Mouse (Mus musculus) limb, embryonic 13.5 days (tissue): ENCODE data around the gene Bicra. TPM values are rescaled to one million over a fixed set of nuclear protein-coding genes. Genes with fewer than 3 reads are reported as not detected.

Source experiments
- ATAC-seq: fragments of 200-750 bp; cut with Nextera tagmentation; 2 replicates; pipeline ENCODE4 v1.8.0; 2017; ENCODE audit warnings: low read depth, moderate number of reproducible peaks, moderate TSS enrichment; ENCODE audit not compliant: low FRiP score
- H3K27ac ChIP-seq: fragments of 300-500 bp; sonication (generic); 2 replicates; pipeline ENCODE4 v1.5.1; 2015; ENCODE audit warnings: inconsistent platforms, mild to moderate bottlenecking, moderate library complexity
- H3K27me3 ChIP-seq: fragments of 300-500 bp; sonication (generic); 2 replicates; pipeline ENCODE4 v1.6.1; 2015; ENCODE audit warnings: mild to moderate bottlenecking, inconsistent platforms
- H3K36me3 ChIP-seq: fragments of 300-500 bp; sonication (generic); 2 replicates; pipeline ENCODE4 v1.6.1; 2015; ENCODE audit warnings: inconsistent platforms, mild to moderate bottlenecking, moderate library complexity
- H3K4me1 ChIP-seq: fragments of 300-500 bp; sonication (generic); 2 replicates; pipeline ENCODE4 v1.6.1; 2015; ENCODE audit warnings: inconsistent platforms
- H3K4me2 ChIP-seq: fragments of 300-500 bp; sonication (generic); replicated peaks from 2 replicates; pipeline ENCODE4 v1.6.1; 2015; ENCODE audit warnings: inconsistent platforms, mild to moderate bottlenecking, moderate library complexity
- H3K4me3 ChIP-seq: fragments of 300-500 bp; sonication (generic); 2 replicates; pipeline ENCODE4 v1.5.1; 2015; ENCODE audit warnings: moderate library complexity, mild to moderate bottlenecking, inconsistent platforms
- H3K9ac ChIP-seq: fragments of 300-500 bp; sonication (generic); 2 replicates; pipeline ENCODE4 v1.6.1; 2015; ENCODE audit warnings: mild to moderate bottlenecking, inconsistent platforms
- H3K9me3 ChIP-seq: fragments of 300-500 bp; sonication (generic); 2 replicates; pipeline ENCODE4 v1.6.1; 2016; ENCODE audit warnings: inconsistent platforms
- WGBS: fragments of 180-500 bp; shearing (Covaris S2); methylation state at CpG from one replicate; pipeline ENCODE4 v1.1.7; 2015; 5-methylcytosine and 5-hydroxymethylcytosine counted together
- polyA plus RNA-seq: library from polyadenylated mRNA; unstranded; fragments of >200 nt; fragmentation: Nextera tagmentation; extraction: Ambion mirVana; gene quantifications from 2 replicates; pipeline ENCODE4 v1.2.1, GENCODE M21; 2015

Bicra gene
- polyA plus RNA-seq, 1 experiment from 2014 or later, result 8.7 TPM

- ATAC-seq, result no peak
- no peak overlapping the region for H3K9ac ChIP-seq
- no peak overlapping the region for H3K27ac ChIP-seq
- no peaks in the 10 kb centered on the region for H3K27me3 ChIP-seq
- H3K9me3 ChIP-seq, result no peaks in the 10 kb centered on the region
- H3K36me3 ChIP-seq, result peaks cover 89% of the 10 kb centered on the region
- H3K4me2 ChIP-seq, result no peak overlapping the region
- 81% methylated on average over 8 of the region's 8 CpGs for WGBS
- no peak overlapping the region for H3K4me3 ChIP-seq
- no peaks in the 10 kb centered on the region for H3K4me1 ChIP-seq
Measured at GRCm38 (mm10) chr7:15980246-15980645, 67.5 kb downstream of the Bicra start.

DNA sequence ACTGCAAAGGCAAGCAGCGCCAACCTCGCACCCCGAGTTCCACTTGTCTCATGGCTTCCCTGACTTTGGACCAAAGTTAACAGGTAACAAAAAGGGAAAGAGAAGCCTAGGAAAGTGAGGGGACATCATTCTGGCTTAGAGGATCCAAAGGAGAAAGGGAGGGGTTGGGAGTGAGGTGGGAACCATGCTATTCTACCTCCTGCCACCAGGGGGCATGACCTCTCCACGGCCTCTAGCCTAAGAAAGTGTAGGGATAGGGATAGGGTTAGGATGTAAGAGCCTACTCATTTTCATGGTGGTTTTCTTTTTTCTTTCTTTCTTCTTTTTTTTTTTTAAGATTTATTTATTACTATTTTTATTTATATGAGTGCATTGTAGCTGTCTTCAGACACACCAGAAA is 71.8 kb downstream of the Bicra start:
- Histone ChIP-seq H3K27me3 (no peaks in the 10 kb centered on the region), H3K9ac (no peak overlapping the region), H3K36me3 (peaks cover 97% of the 10 kb centered on the region), H3K4me1 (no peaks in the 10 kb centered on the region), H3K27ac (no peak overlapping the region), H3K4me3 (no peak overlapping the region), H3K4me2 (no peak overlapping the region), H3K9me3 (no peaks in the 10 kb centered on the region)
- 78% methylated on average over 4 of the region's 4 CpGs for WGBS
- ATAC-seq, result no peak

DNA sequence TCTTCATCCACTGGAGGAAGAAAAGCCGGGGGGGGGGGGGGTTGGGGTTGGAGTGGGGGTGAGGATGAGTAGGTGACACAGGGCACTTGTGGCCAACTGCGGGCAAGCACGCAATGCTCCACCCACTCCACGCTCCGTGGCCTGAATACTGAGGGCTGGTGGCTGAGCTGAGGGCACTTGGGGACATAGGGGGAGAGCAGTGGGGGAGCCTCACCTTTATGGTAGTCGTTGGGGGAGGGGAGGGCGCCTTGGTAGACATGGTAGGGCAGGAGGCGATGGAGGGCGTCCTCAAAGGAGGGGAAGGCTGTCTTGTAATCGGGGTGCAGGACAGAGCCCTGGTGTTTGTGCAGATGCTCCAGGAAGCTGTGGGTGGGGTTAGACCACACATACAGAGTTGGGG is 72.3 kb downstream of the Bicra start:
- no peak for ATAC-seq
- H3K9me3 ChIP-seq, result no peaks in the 10 kb centered on the region
- H3K27ac ChIP-seq, result no peak overlapping the region
- H3K9ac ChIP-seq, result no peak overlapping the region
- H3K4me2 ChIP-seq, result no peak overlapping the region
- H3K36me3 ChIP-seq, result peaks cover 97% of the 10 kb centered on the region
- H3K4me3 ChIP-seq, result no peak overlapping the region
- H3K4me1 ChIP-seq, result no peaks in the 10 kb centered on the region
- WGBS, result 97% methylated on average over 10 of the region's 10 CpGs
- H3K27me3 ChIP-seq, result no peaks in the 10 kb centered on the region

- Histone ChIP-seq H3K4me1 (no peaks in the 10 kb centered on the region), H3K36me3 (peaks cover 98% of the 10 kb centered on the region), H3K9me3 (no peaks in the 10 kb centered on the region), H3K27me3 (no peaks in the 10 kb centered on the region), H3K27ac (no peak overlapping the region), H3K4me2 (no peak overlapping the region), H3K4me3 (no peak overlapping the region), H3K9ac (no peak overlapping the region)
- 67% methylated on average over 5 of the region's 5 CpGs for WGBS
- no peak for ATAC-seq
Measured at GRCm38 (mm10) chr7:15974712-15975111, 73.0 kb downstream of the Bicra start.

GRCm38 (mm10) chr7:15972247-15972646 is 75.5 kb downstream of the Bicra start:
- Histone ChIP-seq H3K4me3 (no peak overlapping the region), H3K27ac (no peak overlapping the region), H3K27me3 (no peaks in the 10 kb centered on the region), H3K4me1 (no peaks in the 10 kb centered on the region), H3K9ac (no peak overlapping the region), H3K4me2 (no peak overlapping the region), H3K36me3 (peaks cover 74% of the 10 kb centered on the region), H3K9me3 (no peaks in the 10 kb centered on the region)
- no peak for ATAC-seq
- 69% methylated on average over 25 of the region's 25 CpGs for WGBS

GRCm38 (mm10) chr7:15969674-15970073 is 78.0 kb downstream of the Bicra start:
- H3K9ac ChIP-seq, result no peak overlapping the region
- no peaks in the 10 kb centered on the region for H3K9me3 ChIP-seq
- H3K4me2 ChIP-seq, result no peak overlapping the region
- H3K27ac ChIP-seq, result no peak overlapping the region
- peaks cover 50% of the 10 kb centered on the region for H3K36me3 ChIP-seq
- H3K4me1 ChIP-seq, result no peaks in the 10 kb centered on the region
- H3K4me3 ChIP-seq, result no peak overlapping the region
- no peak for ATAC-seq
- 73% methylated on average over 3 of the region's 3 CpGs for WGBS
- no peaks in the 10 kb centered on the region for H3K27me3 ChIP-seq

GRCm38 (mm10) chr7:15968322-15968721 is 79.4 kb downstream of the Bicra start:
- H3K4me1 ChIP-seq, result peaks cover 9% of the 10 kb centered on the region
- 84% methylated on average over 8 of the region's 8 CpGs for WGBS
- no peaks in the 10 kb centered on the region for H3K27me3 ChIP-seq
- no peak overlapping the region for H3K4me3 ChIP-seq
- no peak for ATAC-seq
- H3K27ac ChIP-seq, result no peak overlapping the region
- H3K4me2 ChIP-seq, result no peak overlapping the region
- no peaks in the 10 kb centered on the region for H3K9me3 ChIP-seq
- peaks cover 37% of the 10 kb centered on the region for H3K36me3 ChIP-seq
- no peak overlapping the region for H3K9ac ChIP-seq

GRCm38 (mm10) chr7:15967312-15967711 is 80.4 kb downstream of the Bicra start, which contains the start of gene Ehd2:
Ehd2 (minus strand) TSS chr7:15967567.
- Histone ChIP-seq H3K27me3 (no peaks in the 10 kb centered on the region), H3K4me3 (peak within 1 kb of the TSS; percentile 49), H3K9me3 (no peaks in the 10 kb centered on the region), H3K9ac (peak within 1 kb of the TSS; percentile 66), H3K27ac (no peak within 1 kb of the TSS; the same call in 1 of the 2 replicates), H3K4me2 (peak within 1 kb of the TSS; percentile 65), H3K4me1 (peaks cover 19% of the 10 kb centered on the region), H3K36me3 (peaks cover 26% of the 10 kb centered on the region)
- WGBS, result under 1% methylated on average over 21 of the region's 22 CpGs
- peak; percentile 79 for ATAC-seq

DNA sequence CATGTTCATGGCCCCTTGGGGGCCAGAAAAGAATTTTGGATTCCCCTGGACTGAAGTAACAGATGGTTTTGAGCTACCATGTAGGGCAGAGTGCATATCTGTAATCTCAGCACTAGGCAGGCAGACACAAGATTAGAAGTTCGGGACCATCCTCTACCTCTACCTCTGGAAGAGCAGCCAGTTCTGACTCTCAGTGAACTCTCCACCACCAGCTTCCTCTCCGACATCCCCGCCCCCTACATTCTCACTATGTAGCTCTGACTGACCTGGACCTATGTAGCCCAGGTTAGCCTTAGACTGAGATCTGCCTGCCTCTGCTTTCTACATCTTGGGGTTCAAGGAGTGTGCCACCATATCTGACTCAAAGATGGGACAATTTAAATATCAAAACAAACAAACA is 81.2 kb downstream of the Bicra start:
- H3K4me2 ChIP-seq, result peak overlapping the region; percentile 65
- 77% methylated on average over 3 of the region's 3 CpGs for WGBS
- no peaks in the 10 kb centered on the region for H3K27me3 ChIP-seq
- H3K4me3 ChIP-seq, result peak overlapping the region; percentile 49
- no peaks in the 10 kb centered on the region for H3K9me3 ChIP-seq
- no peak overlapping the region for H3K9ac ChIP-seq
- ATAC-seq, result no peak
- no peak overlapping the region for H3K27ac ChIP-seq
- peaks cover 27% of the 10 kb centered on the region for H3K4me1 ChIP-seq
- peaks cover 18% of the 10 kb centered on the region for H3K36me3 ChIP-seq

DNA sequence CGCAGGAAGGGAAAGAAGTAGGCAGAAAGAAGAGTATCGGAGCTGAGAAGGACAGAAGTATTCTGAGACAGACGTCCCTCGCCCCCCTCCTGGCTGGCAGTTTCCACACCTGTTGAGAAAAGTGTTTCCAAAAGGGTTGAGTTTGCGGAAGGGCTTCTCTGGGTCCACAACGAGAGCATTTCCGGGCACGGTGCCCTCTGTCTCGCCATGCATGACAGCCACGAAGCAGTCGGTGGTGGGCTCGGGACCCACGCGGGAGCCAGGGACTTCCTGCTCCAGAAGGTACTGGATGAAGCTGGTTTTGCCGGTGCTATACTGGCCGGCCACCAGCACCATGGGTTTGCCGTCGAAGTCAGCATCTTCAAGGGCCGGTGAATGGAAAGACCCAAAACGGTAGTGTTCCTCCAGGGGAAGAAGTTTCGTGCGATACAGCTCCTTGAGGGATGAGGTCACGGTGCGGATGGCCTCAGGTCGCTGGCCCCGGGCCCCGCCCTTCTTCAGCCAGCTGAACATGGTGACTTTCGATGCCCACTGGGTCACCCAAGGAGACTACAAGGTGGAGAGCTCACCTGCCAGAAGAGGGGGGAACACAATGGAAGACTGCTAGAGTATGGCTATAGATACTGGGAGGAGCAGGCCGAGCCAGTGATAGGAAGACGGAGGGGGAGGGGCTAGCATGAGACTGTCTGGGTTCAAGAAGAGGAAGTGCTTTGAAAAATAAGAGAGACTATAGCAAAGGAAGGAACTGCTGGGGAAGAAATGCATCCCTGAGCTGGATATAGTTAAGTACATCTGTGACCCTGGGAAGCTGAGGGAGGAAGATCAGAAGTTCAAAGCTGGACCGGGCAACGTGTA is 83.7 kb downstream of the Bicra start:
- H3K9me3 ChIP-seq, result no peaks in the 10 kb centered on the region
- no peak overlapping the region; the same call in 1 of the 2 replicates for H3K27ac ChIP-seq
- 0 out of 2 replicates have a peak overlapping the region, but pooled peaks have one; percentile 11 for H3K4me2 ChIP-seq
- 84% methylated on average over 32 of the region's 32 CpGs for WGBS
- H3K9ac ChIP-seq, result no peak overlapping the region; the same call in 1 of the 2 replicates
- H3K27me3 ChIP-seq, result no peaks in the 10 kb centered on the region
- no peak overlapping the region for H3K4me3 ChIP-seq
- no peak for ATAC-seq
- H3K4me1 ChIP-seq, result peaks cover 32% of the 10 kb centered on the region
- no peaks in the 10 kb centered on the region for H3K36me3 ChIP-seq

GRCm38 (mm10) chr7:15962311-15963288 is 85.1 kb downstream of the Bicra start:
- Histone ChIP-seq H3K4me1 (peaks cover 32% of the 10 kb centered on the region), H3K4me3 (no peak overlapping the region)
- 22% methylated on average over 12 of the region's 12 CpGs for WGBS

GRCm38 (mm10) chr7:15961798-15962197 is 85.9 kb downstream of the Bicra start:
- Histone ChIP-seq H3K9me3 (no peaks in the 10 kb centered on the region), H3K4me1 (peaks cover 32% of the 10 kb centered on the region), H3K36me3 (peaks cover 17% of the 10 kb centered on the region), H3K4me2 (peak overlapping the region; percentile 53), H3K27ac (peak overlapping the region; percentile 92), H3K27me3 (no peaks in the 10 kb centered on the region), H3K4me3 (no peak overlapping the region), H3K9ac (peak overlapping the region; percentile 8; the same call in 1 of the 2 replicates)
- no peak for ATAC-seq
- 81% methylated on average over 7 of the region's 7 CpGs for WGBS

More at GRCm38 (mm10) chr7:15962311-15963288, 85.1 kb downstream of the Bicra start:
- peak overlapping the region; percentile 39; the same call in 1 of the 2 replicates for H3K9ac ChIP-seq
- no peaks in the 10 kb centered on the region for H3K9me3 ChIP-seq
- H3K27me3 ChIP-seq, result no peaks in the 10 kb centered on the region
- peaks cover 9% of the 10 kb centered on the region for H3K36me3 ChIP-seq
- peak overlapping the region; percentile 92 for H3K27ac ChIP-seq
- ATAC-seq, result peak; percentile 73
- peak overlapping the region; percentile 53 for H3K4me2 ChIP-seq
